Mouse (Mus musculus): ENCODE results near the gene Myh13.

The Myh13 gene

GRCm38 (mm10) chr11:67390679-67391384, 69.4 kb downstream of the Myh13 start:
- no peak for DNase-seq (ENCODE audit: low spot score)

- DNase-seq (ENCODE audit: low spot score) = no peak
These were observed 70.9 kb downstream of the Myh13 start for GRCm38 (mm10) chr11:67392369-67392768.

GRCm38 (mm10) chr11:67400956-67401355, 79.5 kb downstream of the Myh13 start:
- DNase-seq (ENCODE audit: low spot score) = no peak

GRCm38 (mm10) chr11:67414346-67414940, 93.0 kb downstream of the Myh13 start:
- no peak for DNase-seq (ENCODE audit: low spot score)

Data from testis, postnatal 10 days (tissue).